Mouse (Mus musculus): ENCODE results near the gene Lamtor3. TPM values are rescaled to one million over a fixed set of nuclear protein-coding genes. Genes with fewer than 3 reads are reported as not detected.

Lamtor3 gene
- 48.7 TPM for polyA plus RNA-seq (2012; fragmentation: generic; extraction: Trizol)

- Histone ChIP-seq H3K79me2 (ENCODE audit: control insufficient read depth, insufficient read depth) (peaks cover 24% of the 10 kb centered on the region), H3K36me3 (ENCODE audit: control insufficient read depth, insufficient read depth) (peaks cover 4% of the 10 kb centered on the region), H3K27me3 (ENCODE audit: control insufficient read depth, insufficient read depth, insufficient read length) (no peaks in the 10 kb centered on the region), H3K4me2 (ENCODE audit: low read depth) (peak within 1 kb of the TSS; percentile 80), H3K4me3 (peak within 1 kb of the TSS; percentile 87), H3ac (ENCODE audit: control insufficient read depth, insufficient read length) (peak within 1 kb of the TSS; percentile 45)
- TF ChIP-seq REST (IDR thresholded peaks at IDR 0.05; ENCODE audit: insufficient read depth, insufficient read length): no peak
- TF ChIP-seq POLR2A (IDR thresholded peaks at IDR 0.05; ENCODE audit: insufficient read length, low read depth): peak; percentile 53
- peak; percentile 62 for TF ChIP-seq POLR2AphosphoS2 (IDR thresholded peaks at IDR 0.05; ENCODE audit: insufficient read length, low read depth)
These were observed at the start of gene Lamtor3 for GRCm38 (mm10) chr3:137918172-137918931. Gene Lamtor3, plus strand, starts transcription at chr3:137918506.

- TF ChIP-seq MYOD1 (IDR thresholded peaks at IDR 0.05; ENCODE audit: control insufficient read depth in 1 of 3, insufficient read length in 2 of 3, low read depth in 2 of 3) (no peak), E2F4 (IDR thresholded peaks at IDR 0.05; ENCODE audit: insufficient read depth) (no peak), POLR2A (IDR thresholded peaks at IDR 0.05; ENCODE audit: insufficient read length, low read depth) (no peak), USF1 (IDR thresholded peaks at IDR 0.05; ENCODE audit: low read depth) (no peak), TCF3 (IDR thresholded peaks at IDR 0.05; ENCODE audit: insufficient read length, low read depth) (no peak), MAX (IDR thresholded peaks at IDR 0.05; ENCODE audit: low read depth) (no peak), CEBPB (IDR thresholded peaks at IDR 0.05; ENCODE audit: insufficient read depth, poor library complexity, severe bottlenecking) (no peak), SRF (IDR thresholded peaks at IDR 0.05; ENCODE audit: control insufficient read depth, insufficient read length, low read depth) (no peak), MYOG (IDR thresholded peaks at IDR 0.05; ENCODE audit: control insufficient read depth in 1 of 3, insufficient read depth in 1 of 3, insufficient read length in 2 of 3, low read depth in 2 of 3) (no peak), REST (IDR thresholded peaks at IDR 0.05; ENCODE audit: insufficient read depth, insufficient read length) (no peak)
These were observed 48.9 kb upstream of the Lamtor3 start for GRCm38 (mm10) chr3:137869395-137869794.

GRCm38 (mm10) chr3:137879313-137879712 is 39.0 kb upstream of the Lamtor3 start:
- H3K79me2 ChIP-seq (ENCODE audit: control insufficient read depth, insufficient read depth): no peaks in the 10 kb centered on the region
- H3ac ChIP-seq (ENCODE audit: control insufficient read depth, insufficient read length): no peak overlapping the region
- no peak overlapping the region for H3K4me3 ChIP-seq
- no peak for TF ChIP-seq MYOD1 (IDR thresholded peaks at IDR 0.05; ENCODE audit: control insufficient read depth in 1 of 3, insufficient read length in 2 of 3, low read depth in 2 of 3)
- no peak for TF ChIP-seq MYOG (IDR thresholded peaks at IDR 0.05; ENCODE audit: control insufficient read depth in 1 of 3, insufficient read depth in 1 of 3, insufficient read length in 2 of 3, low read depth in 2 of 3)
- TF ChIP-seq CEBPB (IDR thresholded peaks at IDR 0.05; ENCODE audit: insufficient read depth, poor library complexity, severe bottlenecking): no peak
- no peak for TF ChIP-seq TCF12 (IDR thresholded peaks at IDR 0.05; ENCODE audit: insufficient read depth, poor library complexity, severe bottlenecking)
- no peak for TF ChIP-seq POLR2A (IDR thresholded peaks at IDR 0.05; ENCODE audit: insufficient read length, low read depth)
- no peak for TF ChIP-seq USF1 (IDR thresholded peaks at IDR 0.05; ENCODE audit: low read depth)
- no peak for TF ChIP-seq REST (IDR thresholded peaks at IDR 0.05; ENCODE audit: insufficient read depth, insufficient read length)
- no peak for TF ChIP-seq POLR2AphosphoS2 (IDR thresholded peaks at IDR 0.05; ENCODE audit: insufficient read length, low read depth)
- no peak for TF ChIP-seq MAX (IDR thresholded peaks at IDR 0.05; ENCODE audit: low read depth)
- no peak for TF ChIP-seq SRF (IDR thresholded peaks at IDR 0.05; ENCODE audit: control insufficient read depth, insufficient read length, low read depth)
- no peak for TF ChIP-seq TCF3 (IDR thresholded peaks at IDR 0.05; ENCODE audit: insufficient read length, low read depth)
- TF ChIP-seq E2F4 (IDR thresholded peaks at IDR 0.05; ENCODE audit: insufficient read depth): no peak
- no peak overlapping the region for H3K4me2 ChIP-seq (ENCODE audit: low read depth)
- H3K36me3 ChIP-seq (ENCODE audit: control insufficient read depth, insufficient read depth): peaks cover 4% of the 10 kb centered on the region
- no peaks in the 10 kb centered on the region for H3K27me3 ChIP-seq (ENCODE audit: control insufficient read depth, insufficient read depth, insufficient read length)

More at GRCm38 (mm10) chr3:137869395-137869794, 48.9 kb upstream of the Lamtor3 start:
- no peak overlapping the region for H3K4me3 ChIP-seq
- H3K79me2 ChIP-seq (ENCODE audit: control insufficient read depth, insufficient read depth): peaks cover 19% of the 10 kb centered on the region
- H3K27me3 ChIP-seq (ENCODE audit: control insufficient read depth, insufficient read depth, insufficient read length): no peaks in the 10 kb centered on the region
- peaks cover 16% of the 10 kb centered on the region for H3K36me3 ChIP-seq (ENCODE audit: control insufficient read depth, insufficient read depth)
- no peak overlapping the region for H3K4me2 ChIP-seq (ENCODE audit: low read depth)
- no peak overlapping the region for H3ac ChIP-seq (ENCODE audit: control insufficient read depth, insufficient read length)

GRCm38 (mm10) chr3:137880109-137880748 is 38.1 kb upstream of the Lamtor3 start:
- TF ChIP-seq MYOG (IDR thresholded peaks at IDR 0.05; ENCODE audit: control insufficient read depth in 1 of 3, insufficient read depth in 1 of 3, insufficient read length in 2 of 3, low read depth in 2 of 3) (no peak), E2F4 (IDR thresholded peaks at IDR 0.05; ENCODE audit: insufficient read depth) (no peak), POLR2A (IDR thresholded peaks at IDR 0.05; ENCODE audit: insufficient read length, low read depth) (no peak), MAX (IDR thresholded peaks at IDR 0.05; ENCODE audit: low read depth) (no peak), REST (IDR thresholded peaks at IDR 0.05; ENCODE audit: insufficient read depth, insufficient read length) (no peak), TCF12 (IDR thresholded peaks at IDR 0.05; ENCODE audit: insufficient read depth, poor library complexity, severe bottlenecking) (no peak), POLR2AphosphoS2 (IDR thresholded peaks at IDR 0.05; ENCODE audit: insufficient read length, low read depth) (no peak), TCF3 (IDR thresholded peaks at IDR 0.05; ENCODE audit: insufficient read length, low read depth) (no peak), CEBPB (IDR thresholded peaks at IDR 0.05; ENCODE audit: insufficient read depth, poor library complexity, severe bottlenecking) (peak; percentile 66)
- H3K27me3 ChIP-seq (ENCODE audit: control insufficient read depth, insufficient read depth, insufficient read length): no peaks in the 10 kb centered on the region
- no peaks in the 10 kb centered on the region for H3K79me2 ChIP-seq (ENCODE audit: control insufficient read depth, insufficient read depth)
- no peak overlapping the region for H3K4me3 ChIP-seq
- no peak overlapping the region for H3K4me2 ChIP-seq (ENCODE audit: low read depth)
- no peak overlapping the region for H3ac ChIP-seq (ENCODE audit: control insufficient read depth, insufficient read length)
- H3K36me3 ChIP-seq (ENCODE audit: control insufficient read depth, insufficient read depth): peaks cover 4% of the 10 kb centered on the region
